Mouse (Mus musculus) MEL (cell line): Measurements from ENCODE around the gene Rnasel.

Experiments used
- CHD2 ChIP-seq: IDR thresholded peaks from 2 replicates; pipeline ENCODE4 v1.6.1; 2011; ENCODE audit warnings: low read length, improper control_type of control experiment
- CTCF ChIP-seq, 3 experiments: IDR thresholded peaks in 2 of 3; conservative IDR thresholded peaks in 1 of 3; 2 replicates each; pipeline ENCODE4 v1.5.1; 2011 to 2012; ENCODE audit warnings: low read length in 3 of 3, low read depth in 2 of 3, mild to moderate bottlenecking in 2 of 3, improper control_type of control experiment in 1 of 3, inconsistent platforms in 1 of 3, mixed read lengths in 1 of 3, moderate library complexity in 1 of 3; ENCODE audit not compliant: control insufficient read depth in 1 of 3, insufficient read depth in 1 of 3, poor library complexity in 1 of 3, severe bottlenecking in 1 of 3
- EP300 ChIP-seq, 2 experiments: IDR thresholded peaks; 2 replicates each; pipeline ENCODE4 v1.6.1; 2011; ENCODE audit warnings: improper control_type of control experiment in 2 of 2, low read length in 2 of 2, low read depth in 1 of 2, mild to moderate bottlenecking in 1 of 2
- GABPA ChIP-seq: IDR thresholded peaks from 2 replicates; pipeline ENCODE4 v1.6.1; 2012; ENCODE audit warnings: low read depth, mild to moderate bottlenecking, inconsistent platforms, low read length, improper control_type of control experiment, moderate library complexity
- GATA1 ChIP-seq: IDR thresholded peaks from 2 replicates; pipeline ENCODE4 v1.6.1; 2011; ENCODE audit warnings: low read depth, low read length, improper control_type of control experiment
- HCFC1 ChIP-seq: IDR thresholded peaks from 2 replicates; pipeline ENCODE4 v1.6.1; 2012; ENCODE audit warnings: low read depth, mild to moderate bottlenecking, inconsistent platforms, low read length, improper control_type of control experiment, moderate library complexity
- KAT2A ChIP-seq: conservative IDR thresholded peaks from 2 replicates; pipeline ENCODE4 v1.6.1; 2012; ENCODE audit warnings: low read depth, low read length, improper control_type of control experiment, inconsistent platforms
- POLR2A ChIP-seq, 2 experiments: IDR thresholded peaks; 2 replicates each; pipeline ENCODE4 v1.6.1; 2011 to 2012; ENCODE audit warnings: low read length in 2 of 2, mild to moderate bottlenecking in 2 of 2, control low read depth in 1 of 2, improper control_type of control experiment in 1 of 2, low read depth in 1 of 2, moderate library complexity in 1 of 2; ENCODE audit not compliant: control insufficient read depth in 1 of 2, insufficient read depth in 1 of 2, poor library complexity in 1 of 2
- POLR2AphosphoS5 ChIP-seq: IDR thresholded peaks from 2 replicates; pipeline ENCODE4 v1.6.1; 2012; ENCODE audit warnings: low read depth, borderline replicate concordance, mild to moderate bottlenecking, inconsistent platforms, low read length, moderate library complexity, mixed read lengths
- TAL1 ChIP-seq: IDR thresholded peaks from 2 replicates; pipeline ENCODE4 v1.6.1; 2012; ENCODE audit warnings: mild to moderate bottlenecking, inconsistent platforms, low read length, moderate library complexity, mixed read lengths
- TBP ChIP-seq: IDR thresholded peaks from 2 replicates; pipeline ENCODE4 v1.8.0; 2011; ENCODE audit warnings: low read depth, low read length, improper control_type of control experiment
- TCF12 ChIP-seq: IDR thresholded peaks from 2 replicates; pipeline ENCODE4 v1.6.1; 2014; ENCODE audit warnings: low read depth, mild to moderate bottlenecking, inconsistent platforms, low read length, improper control_type of control experiment, moderate library complexity
- ZKSCAN1 ChIP-seq: IDR thresholded peaks from 2 replicates; pipeline ENCODE4 v1.6.1; 2012; ENCODE audit warnings: low read depth, mild to moderate bottlenecking, inconsistent platforms, low read length, improper control_type of control experiment, moderate library complexity

DNA sequence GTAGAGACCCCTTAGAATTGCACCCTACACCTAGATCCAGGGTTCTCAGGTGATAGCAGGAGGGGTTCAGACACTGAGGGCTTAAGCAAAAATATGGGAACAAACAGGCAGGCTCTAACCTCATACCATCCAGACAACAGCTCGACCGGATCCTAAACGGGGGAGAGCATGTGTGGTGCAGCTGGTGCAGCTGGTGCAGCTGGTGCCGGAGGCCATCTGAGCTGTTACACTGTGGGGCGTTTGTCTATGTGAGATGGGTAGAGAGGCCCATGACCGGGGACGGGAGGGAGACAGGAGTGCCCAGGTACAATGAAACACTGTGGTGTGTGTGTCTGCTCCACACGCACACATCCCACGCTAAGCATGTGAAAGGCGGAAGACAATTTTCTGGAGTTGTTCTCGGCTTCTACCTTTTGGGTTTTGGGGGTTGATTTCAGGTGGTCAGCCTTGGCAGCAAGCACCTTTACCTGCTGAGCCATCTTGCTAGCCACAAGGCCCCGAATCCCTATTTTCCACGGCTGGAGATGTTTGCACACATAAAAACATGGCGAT is 3.0 kb upstream of the Rnasel start:
- TF ChIP-seq CTCF (IDR thresholded peaks at IDR 0.05 in 2 of 3, conservative IDR thresholded peaks at IDR 0.05 in 1 of 3; ENCODE audit: control insufficient read depth in 1 of 3, insufficient read depth in 1 of 3, low read depth in 2 of 3, low read length in 3 of 3, poor library complexity in 1 of 3, severe bottlenecking in 1 of 3), result no peak
- no peak for TF ChIP-seq ZKSCAN1
- no peak for TF ChIP-seq GATA1
- no peak for TF ChIP-seq TAL1
- TF ChIP-seq POLR2AphosphoS5, result no peak
- no peak for TF ChIP-seq POLR2A (IDR thresholded peaks at IDR 0.05; ENCODE audit: control insufficient read depth in 1 of 2, insufficient read depth in 1 of 2, low read depth in 1 of 2, low read length in 2 of 2, poor library complexity in 1 of 2)
- no peak for TF ChIP-seq GABPA
- TF ChIP-seq EP300 (IDR thresholded peaks at IDR 0.05; ENCODE audit: low read depth in 1 of 2, low read length in 2 of 2), result no peak
- TF ChIP-seq CHD2, result no peak
- no peak for TF ChIP-seq KAT2A
- no peak for TF ChIP-seq TBP
- no peak for TF ChIP-seq TCF12
- no peak for TF ChIP-seq HCFC1
